Mouse (Mus musculus): ENCODE results near the gene E430018J23Rik. TPM values are rescaled to one million over a fixed set of nuclear protein-coding genes. Genes with fewer than 3 reads are reported as not detected.
"Not testable (repeated sequence)": the region's sequence is repeated elsewhere in the genome, so short reads cannot be mapped to it uniquely, and the experiment has no call there.

E430018J23Rik gene
- polyA plus RNA-seq (2016; fragmentation: Nextera tagmentation; extraction: Ambion mirVana) = 1.7 and 1.8 TPM in 2 replicates

DNA sequence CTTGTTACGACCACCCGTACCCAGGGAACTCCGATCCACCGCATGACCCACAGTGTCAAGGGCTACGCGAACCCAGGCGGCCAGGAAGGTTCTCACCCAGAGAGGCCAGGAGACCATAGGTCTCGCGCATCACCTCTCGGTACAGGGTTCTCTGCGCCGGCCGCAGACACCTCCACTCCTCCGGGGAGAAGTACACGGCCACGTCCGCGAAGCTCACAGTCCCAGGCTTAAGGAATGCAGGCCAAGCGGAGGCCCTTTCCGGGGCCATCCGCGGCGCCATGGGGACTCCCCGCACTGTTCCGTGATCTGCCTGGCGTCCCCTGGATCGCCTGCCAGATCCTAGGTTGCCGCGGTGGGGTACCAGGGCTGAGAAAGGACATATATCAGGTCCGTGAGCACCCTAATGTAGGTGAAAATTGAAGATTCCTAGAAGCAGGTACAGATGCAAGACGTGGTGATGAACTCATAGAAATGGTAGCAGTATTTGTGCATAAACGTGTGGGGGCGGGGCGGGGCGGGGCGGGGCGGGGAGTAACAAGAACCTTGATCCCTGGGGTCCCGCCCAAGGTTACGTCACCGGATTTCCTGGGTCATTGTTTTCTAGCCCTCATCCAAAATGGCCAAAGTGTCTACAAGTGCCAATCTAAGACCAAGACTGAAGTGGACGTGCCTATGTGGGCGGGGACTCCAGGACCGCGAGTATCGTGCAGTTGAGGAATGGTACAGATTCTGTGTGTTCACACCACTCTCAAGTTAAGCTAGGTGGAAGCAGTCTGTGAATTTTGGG is at the start of gene E430018J23Rik:
Gene E430018J23Rik (minus strand): TSS at position 473 of the 787 bp plus-strand sequence.
- Histone ChIP-seq H3K9ac (peak within 1 kb of the TSS; percentile 80), H3K27me3 (replicated peaks) (peaks cover 18% of the 10 kb centered on the region), H3K9me3 (replicated peaks) (no peaks in the 10 kb centered on the region), H3K4me2 (peak within 1 kb of the TSS; percentile 90), H3K36me3 (peaks cover 12% of the 10 kb centered on the region), H3K27ac (peak within 1 kb of the TSS; percentile 83), H3K4me3 (peak within 1 kb of the TSS; percentile 74), H3K4me1 (peaks cover 29% of the 10 kb centered on the region)
- WGBS (ENCODE audit: insufficient replicate concordance) = under 1% methylated on average over 45 of the region's 45 CpGs
- peak; percentile 88 for ATAC-seq

DNA sequence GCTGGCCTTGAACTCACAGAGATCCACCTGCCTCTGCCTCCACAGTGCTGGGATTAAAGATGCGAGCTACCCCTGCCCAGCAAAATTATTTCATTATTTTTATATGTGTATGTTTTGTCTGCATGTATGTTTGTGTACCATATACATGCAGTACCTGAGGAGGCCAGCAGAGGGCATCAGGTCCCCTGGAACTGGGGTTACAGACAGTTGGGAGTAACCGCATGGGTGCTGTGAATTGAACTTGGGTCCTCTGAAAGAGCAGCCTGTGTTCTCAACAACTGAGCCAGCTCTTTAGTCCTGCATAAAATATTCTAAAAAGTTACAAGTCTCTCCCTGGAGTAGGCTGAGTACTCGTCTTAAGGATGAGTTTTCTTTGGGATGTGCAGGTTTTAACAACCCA is 44.3 kb upstream of the E430018J23Rik start:
- H3K9ac ChIP-seq = no peak overlapping the region
- no peaks in the 10 kb centered on the region for H3K4me1 ChIP-seq
- H3K4me3 ChIP-seq = no peak overlapping the region
- no peak for ATAC-seq
- peaks cover 3% of the 10 kb centered on the region; the same call in 1 of the 2 replicates for H3K36me3 ChIP-seq
- peaks cover 10% of the 10 kb centered on the region; the same call in 1 of the 2 replicates for H3K27me3 ChIP-seq (replicated peaks)
- 74% methylated on average over 3 of the region's 3 CpGs for WGBS (ENCODE audit: insufficient replicate concordance)
- no peak overlapping the region for H3K27ac ChIP-seq
- peaks cover 12% of the 10 kb centered on the region for H3K9me3 ChIP-seq (replicated peaks)
- H3K4me2 ChIP-seq = no peak overlapping the region

DNA sequence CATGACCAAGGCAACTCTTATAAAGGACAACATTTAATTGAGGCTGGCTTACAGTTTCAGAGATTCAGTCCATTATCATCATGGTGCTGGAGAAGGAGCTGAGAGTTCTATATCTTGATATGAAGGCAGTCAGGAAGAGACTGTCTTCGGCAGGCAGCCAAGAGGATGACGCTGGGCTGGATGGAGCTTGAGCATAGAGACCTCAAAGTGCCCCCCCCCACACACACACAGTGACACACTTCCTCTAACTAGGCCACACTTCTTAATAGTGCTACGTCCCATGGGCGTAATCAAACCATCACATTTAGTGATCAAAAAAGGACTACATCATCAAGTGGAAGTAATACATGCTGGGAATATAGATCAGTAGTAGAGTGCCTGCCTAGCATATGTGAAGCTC is 41.8 kb upstream of the E430018J23Rik start:
- Histone ChIP-seq H3K27ac (no peak overlapping the region), H3K4me3 (no peak overlapping the region), H3K4me2 (no peak overlapping the region), H3K9me3 (replicated peaks) (peaks cover 12% of the 10 kb centered on the region), H3K9ac (no peak overlapping the region), H3K4me1 (no peaks in the 10 kb centered on the region), H3K36me3 (no peaks in the 10 kb centered on the region), H3K27me3 (replicated peaks) (peaks cover 15% of the 10 kb centered on the region; the same call in 1 of the 2 replicates)
- WGBS (ENCODE audit: insufficient replicate concordance) = 60% methylated on average over 4 of the region's 4 CpGs
- ATAC-seq = no peak

DNA sequence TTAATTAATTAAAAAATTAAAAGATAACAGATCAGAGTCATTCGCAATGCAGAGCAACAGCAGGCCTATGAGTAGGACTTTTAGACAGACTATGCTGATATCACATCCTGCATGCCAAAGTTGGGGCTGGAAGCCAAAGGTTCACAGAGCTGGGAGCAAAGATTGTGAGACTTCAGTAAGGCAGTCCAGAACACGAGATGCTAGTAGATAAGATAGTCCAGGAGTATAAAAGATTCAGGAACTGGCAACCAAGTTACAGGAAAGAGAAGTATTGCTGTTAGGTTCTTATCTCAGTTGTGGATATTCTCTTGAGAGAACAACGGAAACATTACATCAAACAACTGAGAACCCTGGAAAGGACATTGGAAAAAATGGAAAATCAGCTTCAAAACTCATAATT is 32.9 kb upstream of the E430018J23Rik start:
- ATAC-seq = no peak
- peaks cover 11% of the 10 kb centered on the region for H3K4me1 ChIP-seq
- WGBS (ENCODE audit: insufficient replicate concordance) = 44% methylated on average over 3 of the region's 3 CpGs
- no peak overlapping the region for H3K4me2 ChIP-seq
- H3K27ac ChIP-seq = no peak overlapping the region
- no peaks in the 10 kb centered on the region for H3K36me3 ChIP-seq
- H3K4me3 ChIP-seq = no peak overlapping the region
- no peak overlapping the region for H3K9ac ChIP-seq
- no peaks in the 10 kb centered on the region for H3K9me3 ChIP-seq (replicated peaks)
- H3K27me3 ChIP-seq (replicated peaks) = peaks cover 25% of the 10 kb centered on the region

DNA sequence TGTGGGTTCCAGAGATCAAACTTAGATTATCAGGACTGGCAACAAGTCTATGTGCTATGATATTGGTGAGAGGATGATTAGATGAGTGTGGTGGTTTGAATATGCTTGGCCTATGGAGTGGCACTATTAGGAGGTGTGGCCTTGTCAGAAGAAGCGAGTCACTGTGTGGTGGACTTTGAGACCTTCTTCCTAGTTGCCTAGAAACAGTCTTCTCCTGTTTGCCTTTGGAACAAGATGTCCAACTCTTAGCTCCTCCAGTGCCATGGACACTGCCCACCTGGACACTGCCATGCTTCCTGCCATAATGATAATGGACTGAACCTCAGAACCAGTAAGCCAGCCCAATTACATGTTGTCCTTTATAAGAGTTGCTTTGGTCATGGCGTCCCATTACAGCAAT is 32.5 kb upstream of the E430018J23Rik start:
- Histone ChIP-seq H3K9me3 (replicated peaks) (no peaks in the 10 kb centered on the region), H3K4me2 (no peak overlapping the region), H3K36me3 (no peaks in the 10 kb centered on the region), H3K27me3 (replicated peaks) (peaks cover 25% of the 10 kb centered on the region), H3K4me1 (peaks cover 15% of the 10 kb centered on the region), H3K27ac (no peak overlapping the region), H3K9ac (no peak overlapping the region), H3K4me3 (no peak overlapping the region)
- WGBS (ENCODE audit: insufficient replicate concordance) = 64% methylated on average over 2 of the region's 2 CpGs
- ATAC-seq = no peak

DNA sequence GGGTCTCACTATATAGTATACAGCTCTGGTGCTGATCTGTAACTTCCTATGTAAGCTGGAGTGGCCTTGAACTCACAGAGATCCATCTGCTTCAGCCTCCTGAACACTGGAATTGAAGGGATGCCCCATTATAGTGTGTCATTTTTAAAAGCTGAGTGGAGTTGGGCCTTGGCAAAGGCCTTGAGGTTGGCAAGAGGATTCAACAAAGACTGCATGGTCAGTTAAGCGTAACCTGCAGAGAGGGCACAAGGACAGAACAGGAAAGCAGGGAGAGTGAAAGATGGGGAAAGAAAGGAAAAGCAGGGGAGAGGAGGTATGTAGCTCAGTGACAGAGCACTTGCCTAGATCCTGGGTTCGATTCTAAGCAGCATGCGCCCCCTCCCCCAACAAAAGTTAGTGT is 31.9 kb upstream of the E430018J23Rik start:
- Histone ChIP-seq H3K27ac (no peak overlapping the region), H3K4me3 (no peak overlapping the region), H3K9ac (no peak overlapping the region), H3K27me3 (replicated peaks) (peaks cover 25% of the 10 kb centered on the region), H3K4me1 (peaks cover 22% of the 10 kb centered on the region), H3K36me3 (no peaks in the 10 kb centered on the region), H3K4me2 (no peak overlapping the region), H3K9me3 (replicated peaks) (no peaks in the 10 kb centered on the region)
- no peak for ATAC-seq
- WGBS (ENCODE audit: insufficient replicate concordance) = 72% methylated on average over 3 of the region's 3 CpGs

DNA sequence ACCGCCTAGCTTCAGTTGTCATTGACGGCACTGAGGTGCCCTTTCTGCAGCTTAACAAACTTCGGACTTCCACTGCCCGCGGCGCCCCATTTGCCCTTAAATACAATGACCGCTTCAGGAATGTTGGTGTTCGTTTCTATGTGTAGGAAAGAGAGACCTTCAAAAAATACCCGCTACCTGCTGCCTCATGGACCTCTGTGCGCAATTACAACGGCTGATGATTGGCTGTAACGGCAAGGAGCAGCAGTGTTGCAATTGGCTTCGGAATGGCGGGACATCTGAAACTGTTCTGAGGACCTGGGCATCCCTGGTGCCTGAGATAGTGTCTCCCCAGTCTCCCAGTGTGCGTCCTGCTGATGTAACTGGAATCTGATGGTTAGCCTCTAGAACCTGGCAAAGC is 28.8 kb upstream of the E430018J23Rik start:
- Histone ChIP-seq H3K36me3 (peaks cover 14% of the 10 kb centered on the region), H3K4me1 (peaks cover 22% of the 10 kb centered on the region), H3K4me3 (peak overlapping the region; percentile 88), H3K27ac (no peak overlapping the region), H3K9ac (peak overlapping the region; percentile 86), H3K4me2 (peak overlapping the region; percentile 92), H3K9me3 (replicated peaks) (no peaks in the 10 kb centered on the region), H3K27me3 (replicated peaks) (peaks cover 25% of the 10 kb centered on the region)
- WGBS (ENCODE audit: insufficient replicate concordance) = 1% methylated on average over 15 of the region's 15 CpGs
- ATAC-seq = peak; percentile 64

DNA sequence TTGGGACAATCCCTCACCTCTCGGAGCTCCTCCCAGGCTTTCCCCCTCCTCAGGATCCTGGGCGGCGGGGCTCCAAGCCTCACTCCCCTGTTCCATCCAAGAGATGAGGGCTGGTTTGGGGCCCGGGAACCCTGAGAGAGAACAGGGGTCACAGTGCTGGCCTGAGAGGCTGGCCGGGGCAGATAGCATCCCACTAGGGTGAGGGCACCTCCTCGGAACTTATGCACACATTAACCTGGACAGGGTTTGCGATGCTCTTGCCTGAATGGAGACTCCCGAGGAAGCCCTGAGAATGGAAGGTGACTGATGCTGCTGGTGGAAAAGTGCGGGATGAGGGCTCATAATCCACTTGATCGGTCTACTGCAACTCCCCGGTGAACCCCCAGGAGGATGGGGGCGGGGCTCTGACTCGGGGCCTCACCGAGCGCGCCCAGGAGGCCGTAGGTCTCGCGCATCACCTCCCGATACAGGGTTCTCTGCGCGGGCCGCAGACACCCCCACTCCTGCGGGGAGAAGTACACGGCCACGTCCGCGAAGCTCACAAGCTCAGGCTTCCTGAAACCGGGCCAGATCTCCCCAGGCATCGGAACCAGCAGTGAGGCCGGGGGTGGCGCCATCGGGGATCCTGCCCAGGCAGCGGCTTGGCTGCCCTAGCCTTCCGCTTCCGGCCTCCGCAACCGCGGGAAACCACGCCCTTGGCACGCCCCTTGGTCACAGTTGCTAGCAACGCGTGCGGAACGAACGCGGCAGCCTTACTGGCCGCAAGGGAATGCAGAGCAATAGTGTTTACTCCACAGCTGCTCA is 28.2 kb upstream of the E430018J23Rik start, which contains the start of gene Zfp688:
Gene Zfp688 (minus strand): TSS at position 681 of the 804 bp plus-strand sequence.
- Histone ChIP-seq H3K36me3 (peaks cover 14% of the 10 kb centered on the region), H3K4me3 (peak within 1 kb of the TSS; percentile 88), H3K9ac (peak within 1 kb of the TSS; percentile 86), H3K4me1 (peaks cover 22% of the 10 kb centered on the region), H3K4me2 (peak within 1 kb of the TSS; percentile 92), H3K9me3 (replicated peaks) (no peaks in the 10 kb centered on the region), H3K27ac (peak within 1 kb of the TSS; percentile 73), H3K27me3 (replicated peaks) (peaks cover 25% of the 10 kb centered on the region)
- peak; percentile 94 for ATAC-seq
- 1% methylated on average over 48 of the region's 48 CpGs for WGBS (ENCODE audit: insufficient replicate concordance)

DNA sequence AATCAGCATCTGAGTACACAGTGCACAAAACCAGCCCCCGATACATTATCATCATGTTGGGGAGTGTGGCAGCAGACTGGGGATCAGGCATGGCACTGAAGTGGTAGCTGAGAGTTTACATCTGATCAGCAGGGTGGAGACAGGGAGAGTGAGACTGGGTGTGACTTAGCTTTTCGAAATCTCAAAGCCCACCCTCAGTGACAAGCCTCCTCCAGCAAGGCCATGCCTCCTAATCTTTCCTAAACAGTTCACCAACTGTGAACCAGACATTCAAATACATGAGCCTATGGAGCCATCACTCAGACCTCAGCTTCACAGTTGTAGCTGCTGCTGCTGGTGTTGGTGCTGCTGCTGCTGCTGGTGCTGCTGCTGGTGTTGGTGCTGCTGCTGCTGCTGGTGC is 18.0 kb upstream of the E430018J23Rik start:
- 52% methylated on average over 2 of the region's 2 CpGs for WGBS (ENCODE audit: insufficient replicate concordance)
- H3K27ac ChIP-seq = no peak overlapping the region
- ATAC-seq = 0 out of 2 replicates have a peak, but pooled peaks have one; percentile 27

DNA sequence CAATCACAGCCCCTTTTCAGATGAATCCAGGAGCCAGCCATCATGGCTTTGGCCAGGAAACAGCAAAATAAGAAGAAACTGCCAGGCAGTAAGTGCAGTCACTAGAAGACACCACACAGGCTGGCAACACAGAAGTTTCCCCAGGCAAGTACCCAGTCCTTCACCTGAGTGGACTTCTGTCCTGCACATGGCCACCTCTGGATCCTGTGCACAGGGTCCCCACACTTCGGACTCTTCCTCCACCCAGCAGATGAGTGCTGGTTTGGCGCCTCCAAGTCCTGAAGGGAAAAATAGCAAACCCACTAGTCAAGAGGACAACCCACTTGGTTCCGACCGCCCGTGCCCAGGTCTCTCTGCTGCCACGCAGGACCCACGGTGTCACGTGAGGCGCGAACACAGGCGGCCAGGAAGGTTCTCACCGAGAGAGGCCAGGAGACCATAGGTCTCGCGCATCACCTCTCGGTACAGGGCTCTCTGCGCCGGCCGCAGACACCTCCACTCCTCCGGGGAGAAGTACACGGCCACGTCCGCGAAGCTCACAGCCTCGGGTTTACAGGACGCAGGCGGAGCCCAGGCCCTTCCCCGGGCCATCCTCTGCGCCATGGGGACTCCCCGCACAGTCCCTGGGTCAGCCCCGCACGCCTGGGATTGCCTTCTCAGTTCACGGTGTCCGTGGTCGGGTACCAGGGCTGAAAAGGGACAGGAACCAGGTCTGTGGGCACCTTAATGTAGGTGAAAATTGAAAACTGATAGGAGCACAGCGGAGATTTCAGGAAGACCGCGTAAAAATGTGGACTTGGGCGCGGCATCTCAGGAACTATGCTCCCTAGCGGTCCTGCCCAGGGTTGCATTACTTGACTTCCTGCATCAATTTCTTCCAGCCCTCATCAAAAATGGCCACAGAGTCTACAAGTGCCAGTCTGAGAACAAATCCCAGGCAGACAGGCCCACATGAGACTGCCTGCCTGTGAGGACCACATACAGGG is 12.9 kb upstream of the E430018J23Rik start, which contains the start of gene Zfp764:
Gene Zfp764 (minus strand): TSS at position 821 of the 986 bp plus-strand sequence.
- H3K4me3 ChIP-seq = peak within 1 kb of the TSS; percentile 66
- not testable (repeated sequence) for H3K36me3 ChIP-seq; H3K27me3 ChIP-seq (replicated peaks); H3K9me3 ChIP-seq (replicated peaks)
- peak within 1 kb of the TSS; percentile 36; the same call in 1 of the 2 replicates for H3K27ac ChIP-seq
- peak within 1 kb of the TSS; percentile 72 for H3K9ac ChIP-seq
- H3K4me1 ChIP-seq = peaks cover 13% of the 10 kb centered on the region; the same call in 1 of the 2 replicates
- ATAC-seq = peak; percentile 77
- H3K4me2 ChIP-seq = peak within 1 kb of the TSS; percentile 92
- 5% methylated on average over 40 of the region's 40 CpGs for WGBS (ENCODE audit: insufficient replicate concordance)

More for the DNA sequence above, 18.0 kb upstream of the E430018J23Rik start:
- no peaks in the 10 kb centered on the region for H3K36me3 ChIP-seq
- H3K9me3 ChIP-seq (replicated peaks) = no peaks in the 10 kb centered on the region
- no peak overlapping the region for H3K4me3 ChIP-seq
- peaks cover 10% of the 10 kb centered on the region for H3K4me1 ChIP-seq
- no peak overlapping the region for H3K4me2 ChIP-seq
- H3K27me3 ChIP-seq (replicated peaks) = no peaks in the 10 kb centered on the region
- H3K9ac ChIP-seq = no peak overlapping the region

DNA sequence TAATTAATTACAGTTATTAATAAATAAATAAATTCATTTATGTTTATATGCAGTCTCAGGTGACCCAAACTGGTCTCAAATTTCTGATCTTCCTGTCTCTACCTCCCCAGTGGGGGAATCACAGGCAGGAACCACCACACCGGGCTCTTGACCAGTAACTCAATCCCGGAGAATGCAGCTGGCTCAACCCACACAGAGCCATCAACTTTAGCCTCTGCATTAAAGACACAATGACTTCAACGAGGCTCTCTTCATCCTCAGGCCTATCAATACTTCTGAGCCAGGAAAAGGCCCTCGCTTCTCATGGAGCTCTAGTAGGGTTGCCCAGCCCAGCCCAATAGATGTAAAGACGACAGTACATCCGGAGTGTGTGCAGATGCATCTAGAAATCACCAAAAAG is 10.7 kb upstream of the E430018J23Rik start:
- not testable (repeated sequence) for H3K4me3 ChIP-seq; H3K4me2 ChIP-seq; H3K9me3 ChIP-seq (replicated peaks); H3K27me3 ChIP-seq (replicated peaks); ATAC-seq; H3K36me3 ChIP-seq; H3K9ac ChIP-seq; H3K27ac ChIP-seq
- H3K4me1 ChIP-seq = peaks cover 29% of the 10 kb centered on the region
- 77% methylated on average over 6 of the region's 6 CpGs for WGBS (ENCODE audit: insufficient replicate concordance)

Data from liver, embryonic 12.5 days (tissue).